In genomic region chr5:140208743-140209409, GRCm38 (mm10) we compare ENCODE assay signal across 8 mouse cellular contexts.
DNase-seq lines count a peak whose midpoint lies in the region; ATAC-seq lines count a peak whose summit lies in the region.

No protein-coding gene starts in this region.

- no peak overlapping the region for H3K27ac ChIP-seq in embryonic facial prominence, embryonic 11.5 days (replicated peaks; ENCODE audit: low read depth, low read length)
- H3K27ac ChIP-seq in heart, embryonic 13.5 days (replicated peaks), result peak overlapping the region; percentile 84
- peak overlapping the region; percentile 77 for H3K27ac ChIP-seq in kidney, embryonic 16.5 days (ENCODE audit: low read length)
- peak overlapping the region; percentile 31 for H3K27ac ChIP-seq in liver, embryonic 16.5 days (ENCODE audit: low read length)

- H3K4me3 ChIP-seq in embryonic facial prominence, embryonic 11.5 days (ENCODE audit: low read depth, low read length), result no peak overlapping the region
- H3K4me3 ChIP-seq in heart, embryonic 13.5 days, result 0 out of 2 replicates have a peak overlapping the region, but pooled peaks have one; percentile 6
- no peak overlapping the region for H3K4me3 ChIP-seq in kidney, embryonic 16.5 days (ENCODE audit: low read length)
- H3K4me3 ChIP-seq in liver, embryonic 16.5 days (ENCODE audit: low read depth, low read length), result no peak overlapping the region

- H3K9ac ChIP-seq in embryonic facial prominence, embryonic 11.5 days (replicated peaks; ENCODE audit: low read length), result no peak overlapping the region
- peak overlapping the region; percentile 61; the same call in 1 of the 2 replicates for H3K9ac ChIP-seq in heart, embryonic 13.5 days
- H3K9ac ChIP-seq in kidney, embryonic 16.5 days (replicated peaks; ENCODE audit: low read length), result peak overlapping the region; percentile 42; the same call in 1 of the 2 replicates
- no peak overlapping the region; the same call in 1 of the 2 replicates for H3K9ac ChIP-seq in liver, embryonic 16.5 days (ENCODE audit: low read depth, low read length)

- H3K36me3 ChIP-seq in embryonic facial prominence, embryonic 11.5 days (replicated peaks; ENCODE audit: control insufficient read depth, insufficient read depth, low read depth, low read length), result no peaks in the 10 kb centered on the region
- H3K36me3 ChIP-seq in heart, embryonic 13.5 days, result no peaks in the 10 kb centered on the region
- no peaks in the 10 kb centered on the region for H3K36me3 ChIP-seq in kidney, embryonic 16.5 days (ENCODE audit: insufficient read depth, low read length)
- no peaks in the 10 kb centered on the region for H3K36me3 ChIP-seq in liver, embryonic 16.5 days (ENCODE audit: control insufficient read depth, insufficient read depth)

- no peak overlapping the region for H3K4me2 ChIP-seq in embryonic facial prominence, embryonic 11.5 days (ENCODE audit: low read depth, low read length)
- H3K4me2 ChIP-seq in heart, embryonic 13.5 days, result peak overlapping the region; percentile 51
- 0 out of 2 replicates have a peak overlapping the region, but pooled peaks have one; percentile 17 for H3K4me2 ChIP-seq in kidney, embryonic 16.5 days (replicated peaks; ENCODE audit: low read depth, low read length)
- H3K4me2 ChIP-seq in liver, embryonic 16.5 days (ENCODE audit: low read depth, low read length), result peak overlapping the region; percentile 5; the same call in 1 of the 2 replicates

- ATAC-seq in embryonic facial prominence, embryonic 11.5 days (replicated peaks; ENCODE audit: insufficient number of reproducible peaks, low FRiP score, low TSS enrichment, low read depth), result no peak; the same call in 1 of the 2 replicates
- ATAC-seq in heart, embryonic 13.5 days (ENCODE audit: extremely low read depth, insufficient number of reproducible peaks, low FRiP score, low TSS enrichment), result peak; percentile 70; the same call in 1 of the 2 replicates
- peak; percentile 85 for ATAC-seq in kidney, embryonic 16.5 days (ENCODE audit: low FRiP score, low TSS enrichment)
- peak; percentile 93 for ATAC-seq in liver, embryonic 16.5 days (ENCODE audit: low read depth)

- H3K4me1 ChIP-seq in embryonic facial prominence, embryonic 11.5 days (ENCODE audit: control insufficient read depth, insufficient read depth, low read length), result no peaks in the 10 kb centered on the region
- H3K4me1 ChIP-seq in heart, embryonic 13.5 days, result peaks cover 39% of the 10 kb centered on the region
- peaks cover 14% of the 10 kb centered on the region for H3K4me1 ChIP-seq in kidney, embryonic 16.5 days (ENCODE audit: insufficient read depth, low read length)
- peaks cover 33% of the 10 kb centered on the region for H3K4me1 ChIP-seq in liver, embryonic 16.5 days (ENCODE audit: control insufficient read depth, low read depth, low read length)

- H3K9me3 ChIP-seq in embryonic facial prominence, embryonic 11.5 days (replicated peaks; ENCODE audit: control insufficient read depth, low read length), result no peaks in the 10 kb centered on the region
- no peaks in the 10 kb centered on the region for H3K9me3 ChIP-seq in heart, embryonic 13.5 days
- no peaks in the 10 kb centered on the region for H3K9me3 ChIP-seq in kidney, embryonic 16.5 days (ENCODE audit: low read length)
- no peaks in the 10 kb centered on the region for H3K9me3 ChIP-seq in liver, embryonic 16.5 days (replicated peaks; ENCODE audit: control insufficient read depth, low read length)

- H3K27me3 ChIP-seq in embryonic facial prominence, embryonic 11.5 days (ENCODE audit: control insufficient read depth, insufficient read depth, low read length), result no peaks in the 10 kb centered on the region
- peaks cover 14% of the 10 kb centered on the region; the same call in 1 of the 2 replicates for H3K27me3 ChIP-seq in heart, embryonic 13.5 days (replicated peaks)
- H3K27me3 ChIP-seq in kidney, embryonic 16.5 days (ENCODE audit: insufficient read depth, low read length), result no peaks in the 10 kb centered on the region
- no peaks in the 10 kb centered on the region for H3K27me3 ChIP-seq in liver, embryonic 16.5 days (ENCODE audit: control insufficient read depth, insufficient read depth, low read depth, low read length)

- 54% methylated on average over 19 of the region's 19 CpGs for WGBS in embryonic facial prominence, embryonic 11.5 days
- 20% methylated on average over 19 of the region's 19 CpGs for WGBS in heart, embryonic 13.5 days
- WGBS in kidney, embryonic 16.5 days, result 19% methylated on average over 19 of the region's 19 CpGs
- WGBS in liver, embryonic 16.5 days (ENCODE audit: insufficient replicate concordance), result 9% methylated on average over 19 of the region's 19 CpGs

- peak; percentile 27 to 33 for DNase-seq in frontal cortex, postnatal 36 days (ENCODE audit: low spot score in 2 of 2)
- DNase-seq in frontal cortex, postnatal 14 days (ENCODE audit: low spot score in 2 of 2), result no peak
- DNase-seq in embryonic facial prominence, embryonic 11.5 days (ENCODE audit: low spot score), result peak; percentile 45
- DNase-seq in neural tube, embryonic 10.5 days (ENCODE audit: extremely low spot score, low spot score), result peak; percentile 30
- DNase-seq in thymus, postnatal 0 days (ENCODE audit: low spot score), result peak; percentile 95

Comparison
In these comparisons a context has a peak if more than half of its experiments do, and no peak if none do; other contexts are left out.
1. DNase-seq: peak in frontal cortex, postnatal 36 days (2 of 2), embryonic facial prominence, embryonic 11.5 days (single experiment), neural tube, embryonic 10.5 days (single experiment) and thymus, postnatal 0 days (single experiment); none in frontal cortex, postnatal 14 days (0 of 2).
2. H3K9ac ChIP-seq: peak in heart, embryonic 13.5 days (single experiment) and kidney, embryonic 16.5 days (single experiment); none in embryonic facial prominence, embryonic 11.5 days (single experiment) and liver, embryonic 16.5 days (single experiment).